Mouse (Mus musculus) forebrain, embryonic 12.5 days (tissue): Measurements from ENCODE around the gene Sdhaf3. TPM values are rescaled to one million over a fixed set of nuclear protein-coding genes. Genes with fewer than 3 reads are reported as not detected.
A peak's percentile ranks its signal among the peaks of the same experiment; 100 is the strongest.
"Not testable (repeated sequence)": the region's sequence is repeated elsewhere in the genome, so short reads cannot be mapped to it uniquely, and the experiment has no call there.

ENCODE experiments used
- ATAC-seq: fragments of 200-750 bp; cut with Nextera tagmentation; 2 replicates; pipeline ENCODE4 v1.8.0; 2017; ENCODE audit warnings: moderate TSS enrichment; ENCODE audit not compliant: low FRiP score
- H3K27ac ChIP-seq: fragments of 300-500 bp; sonication (generic); 2 replicates; pipeline ENCODE4 v1.5.1; 2016; ENCODE audit warnings: mild to moderate bottlenecking
- H3K27me3 ChIP-seq: fragments of 300-500 bp; sonication (generic); 2 replicates; pipeline ENCODE4 v1.6.1; 2016; ENCODE audit warnings: mild to moderate bottlenecking
- H3K36me3 ChIP-seq: fragments of 300-500 bp; sonication (generic); replicated peaks from 2 replicates; pipeline ENCODE4 v1.6.1; 2016; ENCODE audit warnings: mild to moderate bottlenecking
- H3K4me1 ChIP-seq: fragments of 300-500 bp; sonication (generic); 2 replicates; pipeline ENCODE4 v1.6.1; 2016
- H3K4me2 ChIP-seq: fragments of 300-500 bp; sonication (generic); 2 replicates; pipeline ENCODE4 v1.6.1; 2016; ENCODE audit warnings: mild to moderate bottlenecking, moderate library complexity
- H3K4me3 ChIP-seq: fragments of 300-500 bp; sonication (generic); replicated peaks from 2 replicates; pipeline ENCODE4 v1.5.1; 2016; ENCODE audit warnings: mild to moderate bottlenecking
- H3K9ac ChIP-seq: fragments of 300-500 bp; sonication (generic); 2 replicates; pipeline ENCODE4 v1.6.1; 2016; ENCODE audit warnings: mild to moderate bottlenecking
- H3K9me3 ChIP-seq: fragments of 300-500 bp; sonication (generic); 2 replicates; pipeline ENCODE4 v1.6.1; 2016
- WGBS: fragments of 180-500 bp; shearing (Covaris S2); methylation state at CpG from one replicate; pipeline ENCODE4 v1.1.7; 2016; 5-methylcytosine and 5-hydroxymethylcytosine counted together
- polyA plus RNA-seq: library from polyadenylated mRNA; unstranded; fragments of >200 nt; fragmentation: Nextera tagmentation; extraction: Ambion mirVana; gene quantifications from 2 replicates; pipeline ENCODE4 v1.2.1, GENCODE M21; 2016

Sdhaf3 gene
- polyA plus RNA-seq, 1 experiment from 2014 or later, result 7.0 TPM

DNA sequence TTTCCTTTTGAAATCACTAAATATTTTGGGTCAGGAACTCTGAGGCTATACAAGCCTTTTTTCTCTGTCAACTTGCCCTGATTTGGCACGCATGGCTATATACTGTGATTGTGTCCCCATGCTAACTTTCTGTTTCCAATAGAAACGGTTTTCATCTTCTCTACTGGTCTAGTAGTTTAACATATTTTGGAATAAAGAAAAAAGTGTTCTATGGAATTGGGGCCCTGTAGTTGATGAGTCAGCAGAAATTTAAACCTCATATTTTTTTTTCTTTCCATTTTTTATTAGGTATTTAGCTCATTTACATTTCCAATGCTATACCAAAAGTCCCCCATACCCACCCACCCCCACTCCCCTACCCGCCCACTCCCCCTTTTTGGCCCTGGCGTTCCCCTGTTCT is 3.4 kb downstream of the Sdhaf3 start:
- H3K36me3 ChIP-seq, H3K4me1 ChIP-seq, H3K4me2 ChIP-seq, ATAC-seq, H3K9me3 ChIP-seq, H3K4me3 ChIP-seq, H3K27ac ChIP-seq, H3K9ac ChIP-seq, H3K27me3 ChIP-seq: not testable (repeated sequence)
- 91% methylated on average over 2 of the region's 4 CpGs for WGBS

DNA sequence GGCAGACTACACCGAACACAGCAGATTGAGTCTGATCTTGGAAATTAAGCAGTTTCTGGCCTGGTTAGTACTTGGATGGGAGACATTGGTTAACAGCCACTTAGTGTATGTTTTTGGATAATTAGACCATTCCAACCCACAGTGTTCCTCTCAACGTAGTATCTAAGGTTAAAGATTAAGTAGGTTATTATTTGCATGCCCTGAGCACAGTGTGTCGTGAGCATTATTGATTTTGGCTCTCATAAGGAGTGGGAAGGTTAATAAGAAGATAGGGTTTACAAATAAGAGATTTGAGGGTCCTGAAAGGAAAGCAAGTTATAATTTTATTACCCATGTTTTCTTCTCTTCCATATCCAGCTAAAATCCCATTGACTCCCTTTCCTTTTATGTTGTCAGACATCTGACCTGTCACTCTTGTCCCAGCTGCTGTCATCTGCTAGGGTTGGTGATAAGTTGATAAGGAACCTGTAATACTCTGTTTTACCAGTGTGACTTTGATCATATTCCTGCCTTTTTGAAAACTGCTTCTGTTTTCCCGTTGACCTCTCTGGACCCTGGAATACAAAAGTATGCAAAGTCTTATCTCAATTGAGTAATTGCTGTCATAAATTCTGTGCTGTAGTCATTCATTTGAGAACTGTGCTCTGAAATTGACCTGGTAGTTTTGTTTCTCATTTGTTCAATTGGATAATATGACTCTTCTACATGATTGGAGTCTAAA is 41.6 kb downstream of the Sdhaf3 start:
- no peaks in the 10 kb centered on the region for H3K27me3 ChIP-seq
- no peaks in the 10 kb centered on the region for H3K4me1 ChIP-seq
- ATAC-seq, result no peak
- 88% methylated on average over 4 of the region's 4 CpGs for WGBS
- no peak overlapping the region for H3K4me3 ChIP-seq
- no peaks in the 10 kb centered on the region for H3K36me3 ChIP-seq
- no peaks in the 10 kb centered on the region for H3K9me3 ChIP-seq
- H3K27ac ChIP-seq, result no peak overlapping the region
- H3K9ac ChIP-seq, result no peak overlapping the region
- H3K4me2 ChIP-seq, result no peak overlapping the region

DNA sequence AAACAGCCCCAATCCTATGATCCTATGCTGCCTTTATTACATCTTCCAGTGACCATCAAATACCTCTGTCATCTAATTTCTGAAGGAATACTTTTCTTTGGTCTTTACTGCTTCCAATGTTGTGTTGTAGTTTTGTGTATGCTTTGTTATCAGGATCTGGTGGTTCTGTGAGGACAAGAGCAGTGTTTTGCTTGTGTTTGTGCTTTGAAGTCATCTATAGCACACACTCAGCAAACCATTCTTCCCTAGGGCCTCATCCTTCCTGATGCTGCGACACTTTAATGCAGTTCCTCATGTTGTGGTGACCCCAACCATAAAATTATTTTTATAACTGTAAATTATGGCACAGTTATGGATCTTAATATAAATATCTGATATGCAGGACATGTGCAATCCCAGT is 42.2 kb downstream of the Sdhaf3 start:
- no peak for ATAC-seq
- Histone ChIP-seq H3K4me3 (no peak overlapping the region), H3K27me3 (no peaks in the 10 kb centered on the region), H3K9me3 (no peaks in the 10 kb centered on the region), H3K36me3 (no peaks in the 10 kb centered on the region), H3K9ac (no peak overlapping the region), H3K27ac (no peak overlapping the region), H3K4me2 (no peak overlapping the region), H3K4me1 (no peaks in the 10 kb centered on the region)
- WGBS, result 85% methylated on average over 1 of the region's 1 CpGs

DNA sequence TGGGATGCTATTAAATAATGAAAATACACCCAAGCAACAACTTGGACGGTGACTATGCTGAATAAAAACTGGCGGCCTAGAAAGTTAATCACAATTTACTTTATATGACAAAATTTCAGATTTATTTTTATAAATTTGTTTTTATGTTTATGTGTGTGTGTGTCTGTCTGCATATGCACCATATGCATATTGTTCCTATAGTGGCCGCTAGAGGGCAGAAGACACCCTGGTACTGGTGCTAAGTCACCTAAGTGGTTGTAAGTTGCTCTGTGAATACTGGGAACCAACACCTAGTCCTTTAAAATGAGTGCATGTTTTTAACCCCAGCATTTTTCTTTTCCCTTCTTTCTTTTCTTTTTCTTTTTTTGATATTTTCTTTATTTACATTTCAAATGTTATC is 43.2 kb downstream of the Sdhaf3 start:
- H3K27me3 ChIP-seq, result no peaks in the 10 kb centered on the region
- no peak for ATAC-seq
- WGBS, result 92% methylated on average over 3 of the region's 3 CpGs
- no peaks in the 10 kb centered on the region for H3K36me3 ChIP-seq
- no peak overlapping the region for H3K4me3 ChIP-seq
- no peak overlapping the region for H3K27ac ChIP-seq
- H3K4me2 ChIP-seq, result no peak overlapping the region
- no peak overlapping the region for H3K9ac ChIP-seq
- H3K9me3 ChIP-seq, result no peaks in the 10 kb centered on the region
- no peaks in the 10 kb centered on the region for H3K4me1 ChIP-seq

DNA sequence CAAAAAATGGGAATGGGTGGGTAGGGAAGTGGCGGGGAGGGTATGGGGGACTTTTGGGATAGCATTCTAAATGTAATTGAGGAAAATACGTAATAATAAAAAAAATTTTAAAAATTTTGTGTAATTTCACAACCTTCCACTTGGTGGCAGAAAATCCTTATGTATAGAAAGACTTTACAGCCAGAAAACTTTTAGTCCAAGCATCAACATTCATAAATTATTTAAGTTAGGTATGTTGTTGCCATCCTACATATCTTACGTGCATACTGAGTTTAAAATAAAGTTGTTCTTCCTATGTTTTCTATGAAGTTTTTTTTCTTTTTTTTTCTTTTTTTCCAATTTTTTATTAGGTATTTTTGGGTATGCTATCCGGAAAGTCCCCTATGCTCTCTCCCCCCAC is 47.3 kb downstream of the Sdhaf3 start:
- Histone ChIP-seq H3K4me1 (no peaks in the 10 kb centered on the region), H3K9ac (no peak overlapping the region), H3K27me3 (no peaks in the 10 kb centered on the region), H3K27ac (no peak overlapping the region), H3K9me3 (no peaks in the 10 kb centered on the region), H3K36me3 (no peaks in the 10 kb centered on the region), H3K4me2 (no peak overlapping the region), H3K4me3 (no peak overlapping the region)
- no peak for ATAC-seq
- 64% methylated on average over 4 of the region's 4 CpGs for WGBS

DNA sequence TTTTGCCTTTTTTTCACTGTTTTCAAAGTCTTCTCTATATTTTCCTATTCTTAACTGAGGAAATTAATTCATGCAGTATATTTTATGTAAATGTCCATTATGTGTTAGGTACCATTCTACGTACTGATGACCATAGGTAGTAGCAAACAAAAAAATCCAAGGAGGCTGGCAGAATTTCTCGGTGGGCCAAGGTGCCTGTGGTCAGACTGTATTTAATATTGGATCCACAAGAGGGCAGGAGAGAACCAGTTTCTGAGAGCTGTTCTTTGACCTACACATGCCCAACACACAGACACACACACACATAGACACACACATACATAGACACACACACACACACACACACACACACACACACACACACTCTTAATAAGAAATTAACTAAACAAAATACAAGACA is 48.2 kb downstream of the Sdhaf3 start:
- WGBS, result 68% methylated on average over 2 of the region's 2 CpGs
- peak; percentile 39; the same call in 1 of the 2 replicates for ATAC-seq
- Histone ChIP-seq H3K4me1 (no peaks in the 10 kb centered on the region), H3K9me3 (no peaks in the 10 kb centered on the region), H3K36me3 (no peaks in the 10 kb centered on the region), H3K4me3 (no peak overlapping the region), H3K4me2 (no peak overlapping the region), H3K27ac (no peak overlapping the region), H3K27me3 (no peaks in the 10 kb centered on the region), H3K9ac (no peak overlapping the region)

DNA sequence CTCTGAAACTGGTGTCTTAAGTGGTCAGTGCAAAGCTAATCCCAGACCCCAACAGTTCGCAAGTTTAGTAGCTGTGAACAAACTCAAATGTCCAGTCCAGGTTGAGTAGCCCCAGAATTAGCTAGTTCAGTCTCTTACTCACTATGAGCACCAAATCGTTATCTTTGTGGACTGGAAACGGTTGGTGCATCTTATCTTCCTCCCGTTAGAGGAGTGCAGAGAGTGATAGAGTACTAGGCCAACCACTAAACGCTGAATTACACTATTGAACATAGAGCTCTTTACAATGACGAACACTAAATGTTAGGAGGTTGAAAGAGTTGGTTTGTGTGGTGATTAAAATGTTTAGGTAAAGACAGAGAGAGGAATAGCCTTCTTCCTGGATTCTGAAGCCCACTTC is 82.3 kb downstream of the Sdhaf3 start:
- ATAC-seq, result no peak
- H3K9me3 ChIP-seq, result no peaks in the 10 kb centered on the region
- H3K27me3 ChIP-seq, result no peaks in the 10 kb centered on the region
- H3K4me3 ChIP-seq, result no peak overlapping the region
- no peak overlapping the region for H3K4me2 ChIP-seq
- H3K36me3 ChIP-seq, result no peaks in the 10 kb centered on the region
- no peak overlapping the region for H3K9ac ChIP-seq
- H3K27ac ChIP-seq, result no peak overlapping the region
- 88% methylated on average over 6 of the region's 6 CpGs for WGBS
- no peaks in the 10 kb centered on the region for H3K4me1 ChIP-seq

DNA sequence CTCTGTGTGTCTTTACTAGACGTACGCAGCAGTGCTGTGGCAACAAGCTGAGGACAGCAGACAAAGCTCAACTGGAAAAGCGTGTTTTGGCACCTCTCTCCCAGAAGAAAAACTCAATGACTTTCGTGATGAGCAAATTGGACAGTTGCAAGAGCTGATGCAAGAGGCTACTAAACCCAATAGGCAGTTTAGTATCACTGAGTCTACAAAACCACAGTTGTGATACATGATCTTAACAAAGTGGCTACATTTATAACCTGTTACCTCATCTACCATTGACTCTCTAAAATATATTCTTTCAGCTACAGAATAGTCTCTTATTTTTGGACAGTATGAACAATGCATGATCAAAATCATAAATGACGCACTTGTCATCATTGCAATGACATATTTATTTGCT is 83.0 kb downstream of the Sdhaf3 start:
- Histone ChIP-seq H3K27me3 (no peaks in the 10 kb centered on the region), H3K4me1 (no peaks in the 10 kb centered on the region), H3K27ac (no peak overlapping the region), H3K9me3 (no peaks in the 10 kb centered on the region), H3K4me3 (no peak overlapping the region), H3K9ac (no peak overlapping the region), H3K36me3 (no peaks in the 10 kb centered on the region), H3K4me2 (no peak overlapping the region)
- 91% methylated on average over 5 of the region's 5 CpGs for WGBS
- no peak for ATAC-seq

DNA sequence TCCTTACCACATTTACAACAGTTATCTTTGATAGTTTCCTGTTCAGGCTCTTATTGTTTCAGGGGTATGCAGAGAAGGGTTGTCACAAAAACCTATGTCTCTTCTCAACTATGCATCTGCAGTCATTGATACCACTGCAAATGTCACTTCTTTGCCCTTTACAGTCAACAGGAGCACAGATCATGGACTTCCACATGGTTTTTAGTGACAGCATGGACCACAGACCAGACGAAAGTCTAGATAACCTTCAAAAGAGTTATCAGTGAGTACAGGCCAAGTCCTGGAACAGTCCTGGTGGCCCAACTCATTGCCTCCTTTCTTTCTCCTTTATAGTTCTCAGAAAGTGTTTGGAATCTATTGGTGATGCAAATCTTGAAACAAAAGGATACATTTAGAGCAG is 86.1 kb downstream of the Sdhaf3 start:
- Histone ChIP-seq H3K4me2 (no peak overlapping the region), H3K27me3 (no peaks in the 10 kb centered on the region), H3K4me1 (no peaks in the 10 kb centered on the region), H3K4me3 (no peak overlapping the region), H3K9ac (no peak overlapping the region), H3K9me3 (no peaks in the 10 kb centered on the region), H3K36me3 (no peaks in the 10 kb centered on the region), H3K27ac (no peak overlapping the region)
- no peak for ATAC-seq
- WGBS, result 82% methylated on average over 1 of the region's 1 CpGs

DNA sequence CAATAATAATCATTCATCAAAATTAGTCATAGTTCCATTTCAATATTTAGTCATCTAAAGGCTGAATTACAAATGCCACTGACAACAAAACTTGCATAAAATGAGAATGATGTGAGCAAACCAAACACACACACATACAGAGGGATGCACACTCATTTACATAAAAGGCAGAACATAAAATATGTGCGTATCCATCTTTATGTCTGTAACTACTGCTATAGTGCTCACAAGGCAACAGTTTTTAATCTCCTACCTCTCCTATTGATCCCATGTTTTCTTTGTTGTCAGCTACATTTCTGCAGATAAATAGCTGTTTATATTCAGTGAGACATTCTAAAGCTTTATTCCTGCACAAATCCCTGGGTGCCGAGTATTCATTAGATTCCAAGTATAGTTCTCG is 107.0 kb downstream of the Sdhaf3 start:
- Histone ChIP-seq H3K4me1 (no peaks in the 10 kb centered on the region), H3K4me3 (no peak overlapping the region), H3K9ac (no peak overlapping the region), H3K4me2 (no peak overlapping the region), H3K27me3 (no peaks in the 10 kb centered on the region), H3K27ac (no peak overlapping the region), H3K36me3 (no peaks in the 10 kb centered on the region), H3K9me3 (no peaks in the 10 kb centered on the region)
- ATAC-seq, result no peak
- 83% methylated on average over 3 of the region's 3 CpGs for WGBS

DNA sequence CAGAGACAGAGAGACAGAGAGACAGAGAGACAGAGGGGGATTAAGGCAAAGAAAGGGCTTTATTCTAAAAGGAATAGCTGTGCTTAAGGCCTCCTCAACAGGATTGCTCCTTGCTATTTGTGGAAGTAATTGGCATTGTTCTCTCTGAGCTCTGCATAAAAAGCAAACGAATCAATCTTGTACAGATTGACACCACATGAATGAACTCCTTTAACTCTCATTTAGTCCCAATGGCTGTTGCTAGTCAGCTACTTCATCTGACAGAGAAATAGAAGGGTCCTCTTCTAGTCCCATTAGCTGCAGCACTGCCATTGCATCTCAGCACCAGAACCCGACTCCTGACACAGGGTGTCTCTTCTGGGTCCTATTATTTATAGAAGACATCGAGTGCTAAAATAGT is 113.0 kb downstream of the Sdhaf3 start:
- H3K9ac ChIP-seq, result no peak overlapping the region
- 0 out of 2 replicates have a peak, but pooled peaks cover 6% of the 10 kb centered on the region for H3K4me1 ChIP-seq
- no peak overlapping the region for H3K27ac ChIP-seq
- no peaks in the 10 kb centered on the region for H3K27me3 ChIP-seq
- H3K36me3 ChIP-seq, result no peaks in the 10 kb centered on the region
- 15% methylated on average over 3 of the region's 3 CpGs for WGBS
- ATAC-seq, result 0 out of 2 replicates have a peak, but pooled peaks have one; percentile 41
- no peak overlapping the region for H3K4me3 ChIP-seq
- H3K4me2 ChIP-seq, result no peak overlapping the region
- H3K9me3 ChIP-seq, result no peaks in the 10 kb centered on the region

DNA sequence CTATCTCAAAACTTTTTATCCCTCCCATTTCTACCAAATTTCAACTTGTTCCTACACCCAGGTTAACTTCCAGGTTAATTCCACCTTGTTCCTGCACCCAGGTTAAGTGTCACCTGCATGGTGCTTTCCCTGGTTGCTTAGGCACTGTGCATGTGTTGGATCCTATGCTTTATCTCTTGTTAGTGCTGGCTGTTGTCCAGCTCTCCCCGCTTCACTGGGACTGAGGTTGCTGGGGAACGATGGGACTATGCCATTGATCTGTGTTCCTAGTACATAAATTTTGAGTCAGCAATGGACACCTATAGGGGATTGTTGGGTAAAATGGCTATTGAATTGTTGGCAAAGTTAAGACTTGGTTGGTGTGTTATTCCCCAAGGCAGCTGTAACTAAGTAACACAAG is 113.7 kb downstream of the Sdhaf3 start:
- no peak overlapping the region for H3K4me2 ChIP-seq
- ATAC-seq, result no peak
- 73% methylated on average over 2 of the region's 2 CpGs for WGBS

DNA sequence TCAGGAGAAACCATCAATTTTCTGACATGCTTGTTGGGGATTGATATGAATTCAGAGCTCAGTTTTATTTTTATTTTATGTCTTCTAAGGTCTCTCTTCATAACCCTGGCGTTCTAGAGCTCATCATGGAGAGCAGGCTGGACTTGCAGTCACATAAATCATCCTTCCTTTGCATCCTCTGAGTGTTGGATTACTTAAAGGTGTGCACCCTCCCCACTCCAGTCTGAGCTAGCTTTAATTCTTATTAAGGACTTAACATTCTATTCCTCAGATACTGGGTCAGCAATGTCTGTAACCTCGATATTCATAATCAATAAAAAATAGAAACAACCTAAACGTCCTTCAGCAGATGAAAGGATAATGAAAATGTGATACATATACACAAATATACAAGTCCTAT is 126.2 kb downstream of the Sdhaf3 start:
- Histone ChIP-seq H3K9ac (no peak overlapping the region), H3K36me3 (no peaks in the 10 kb centered on the region), H3K4me2 (no peak overlapping the region), H3K9me3 (no peaks in the 10 kb centered on the region), H3K27ac (no peak overlapping the region), H3K4me1 (peaks cover 4% of the 10 kb centered on the region; the same call in 1 of the 2 replicates), H3K27me3 (no peaks in the 10 kb centered on the region), H3K4me3 (no peak overlapping the region)
- peak; percentile 54 for ATAC-seq
- 56% methylated on average over 3 of the region's 3 CpGs for WGBS

More for the DNA sequence above, 113.7 kb downstream of the Sdhaf3 start:
- H3K27me3 ChIP-seq, result no peaks in the 10 kb centered on the region
- H3K9ac ChIP-seq, result no peak overlapping the region
- H3K4me3 ChIP-seq, result no peak overlapping the region
- H3K9me3 ChIP-seq, result no peaks in the 10 kb centered on the region
- no peaks in the 10 kb centered on the region for H3K36me3 ChIP-seq
- 0 out of 2 replicates have a peak, but pooled peaks cover 6% of the 10 kb centered on the region for H3K4me1 ChIP-seq
- no peak overlapping the region for H3K27ac ChIP-seq
